Mouse (Mus musculus): Measurements from ENCODE around the gene Eef2kmt. TPM values are rescaled to one million over a fixed set of nuclear protein-coding genes. Genes with fewer than 3 reads are reported as not detected.

The Eef2kmt gene
- polyA plus RNA-seq, 1 experiment from 2014 or later = 25.5 TPM

- Histone ChIP-seq H3K4me1 (ENCODE audit: control insufficient read depth, insufficient read depth, low read length) (peaks cover 6% of the 10 kb centered on the region; the same call in 1 of the 2 replicates), H3K4me3 (ENCODE audit: low read depth, low read length) (no peak overlapping the region), H3K4me2 (ENCODE audit: low read depth, low read length) (no peak overlapping the region), H3K36me3 (ENCODE audit: control insufficient read depth, insufficient read depth, low read length) (no peaks in the 10 kb centered on the region), H3K27ac (replicated peaks; ENCODE audit: low read depth, low read length) (peak overlapping the region; percentile 39; the same call in 1 of the 2 replicates), H3K9me3 (ENCODE audit: control insufficient read depth, low read length) (peaks cover 18% of the 10 kb centered on the region; the same call in 1 of the 2 replicates), H3K27me3 (replicated peaks; ENCODE audit: control insufficient read depth, insufficient read depth, low read length) (no peaks in the 10 kb centered on the region), H3K9ac (ENCODE audit: low read depth, low read length) (no peak overlapping the region)
- DNase-seq (ENCODE audit: low spot score) (peak; percentile 81), ATAC-seq (ENCODE audit: low read depth) (peak; percentile 77)
- 21% methylated on average over 8 of the region's 8 CpGs for WGBS
Measured at GRCm38 (mm10) chr16:5263156-5263555, 7.4 kb upstream of the Eef2kmt start.

- Histone ChIP-seq H3K4me2 (ENCODE audit: low read depth, low read length) (peak overlapping the region; percentile 90), H3K27me3 (replicated peaks; ENCODE audit: control insufficient read depth, insufficient read depth, low read length) (no peaks in the 10 kb centered on the region), H3K4me1 (ENCODE audit: control insufficient read depth, insufficient read depth, low read length) (peaks cover 5% of the 10 kb centered on the region; the same call in 1 of the 2 replicates), H3K9ac (ENCODE audit: low read depth, low read length) (peak overlapping the region; percentile 82), H3K36me3 (ENCODE audit: control insufficient read depth, insufficient read depth, low read length) (peaks cover 14% of the 10 kb centered on the region; the same call in 1 of the 2 replicates), H3K4me3 (ENCODE audit: low read depth, low read length) (peak overlapping the region; percentile 79), H3K9me3 (ENCODE audit: control insufficient read depth, low read length) (no peaks in the 10 kb centered on the region), H3K27ac (replicated peaks; ENCODE audit: low read depth, low read length) (peak overlapping the region; percentile 85)
- ATAC-seq (ENCODE audit: low read depth) = no peak
- 2% methylated on average over 27 of the region's 27 CpGs for WGBS
- no peak for DNase-seq (ENCODE audit: low spot score)
Measured at GRCm38 (mm10) chr16:5255081-5255740, 572 bp downstream of the Eef2kmt start.

DNA sequence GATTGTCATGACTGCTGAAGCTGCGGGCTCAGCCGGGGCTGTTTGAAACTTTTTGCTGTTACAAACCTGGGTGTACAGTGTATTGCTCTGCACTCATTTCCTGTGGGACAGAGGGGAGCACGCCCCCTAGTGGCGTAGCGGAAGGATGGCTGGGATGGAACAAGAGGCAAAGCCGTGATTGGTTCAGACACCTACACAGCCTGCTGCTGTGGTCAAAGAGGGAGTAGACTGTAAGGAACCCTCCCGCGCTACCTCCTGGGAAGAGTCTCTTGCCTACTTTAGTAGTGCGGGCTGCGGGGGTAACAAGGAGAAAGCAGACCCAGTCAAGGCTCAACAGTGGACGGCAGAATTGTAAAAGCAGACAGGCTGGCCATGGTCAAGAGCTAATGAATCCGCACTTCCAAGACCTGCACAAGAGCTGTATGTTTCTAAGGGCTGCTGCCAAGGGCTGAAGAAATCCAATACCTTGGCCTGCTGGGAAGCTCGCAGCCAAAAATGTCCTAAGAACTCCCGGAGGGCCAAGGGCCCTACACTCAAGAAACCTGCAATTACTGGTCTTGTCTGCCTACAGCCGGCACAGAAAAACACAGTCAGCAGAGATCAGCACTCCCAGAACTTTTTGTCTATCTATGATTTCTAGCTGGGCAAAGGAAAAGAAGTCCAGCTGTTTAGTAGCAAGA is 1.3 kb downstream of the Eef2kmt start:
- peaks cover 14% of the 10 kb centered on the region; the same call in 1 of the 2 replicates for H3K36me3 ChIP-seq (ENCODE audit: control insufficient read depth, insufficient read depth, low read length)
- no peaks in the 10 kb centered on the region for H3K27me3 ChIP-seq (replicated peaks; ENCODE audit: control insufficient read depth, insufficient read depth, low read length)
- 5% methylated on average over 15 of the region's 15 CpGs for WGBS
- H3K9ac ChIP-seq (ENCODE audit: low read depth, low read length) = peak overlapping the region; percentile 82
- H3K4me3 ChIP-seq (ENCODE audit: low read depth, low read length) = peak overlapping the region; percentile 79
- peak overlapping the region; percentile 85 for H3K27ac ChIP-seq (replicated peaks; ENCODE audit: low read depth, low read length)
- DNase-seq (ENCODE audit: low spot score) (peak; percentile 93), ATAC-seq (ENCODE audit: low read depth) (peak; percentile 70)
- H3K4me2 ChIP-seq (ENCODE audit: low read depth, low read length) = peak overlapping the region; percentile 90
- peaks cover 5% of the 10 kb centered on the region; the same call in 1 of the 2 replicates for H3K4me1 ChIP-seq (ENCODE audit: control insufficient read depth, insufficient read depth, low read length)
- H3K9me3 ChIP-seq (ENCODE audit: control insufficient read depth, low read length) = no peaks in the 10 kb centered on the region

DNA sequence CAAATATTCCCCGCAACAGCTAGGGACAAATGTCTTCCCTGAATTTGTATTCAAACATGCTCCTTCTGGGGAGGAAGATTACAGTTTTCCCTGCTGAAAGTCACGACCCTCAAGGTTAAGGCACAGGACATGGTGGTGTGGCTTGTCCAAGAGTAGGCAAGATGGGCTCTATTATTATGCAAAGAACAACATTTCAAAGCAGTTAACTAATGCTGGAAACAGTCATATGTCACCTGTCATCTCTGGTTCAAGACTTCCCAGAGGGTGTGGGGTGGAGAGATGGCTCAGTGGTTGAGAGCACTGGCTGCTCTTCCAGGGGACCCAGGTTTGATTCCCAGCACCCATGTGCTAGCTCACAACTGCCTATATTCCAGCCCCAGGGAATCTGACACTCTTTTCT is 3.5 kb downstream of the Eef2kmt start:
- Histone ChIP-seq H3K4me1 (ENCODE audit: control insufficient read depth, insufficient read depth, low read length) (peaks cover 5% of the 10 kb centered on the region; the same call in 1 of the 2 replicates), H3K36me3 (ENCODE audit: control insufficient read depth, insufficient read depth, low read length) (peaks cover 35% of the 10 kb centered on the region; the same call in 1 of the 2 replicates), H3K27ac (replicated peaks; ENCODE audit: low read depth, low read length) (no peak overlapping the region), H3K9me3 (ENCODE audit: control insufficient read depth, low read length) (no peaks in the 10 kb centered on the region), H3K27me3 (replicated peaks; ENCODE audit: control insufficient read depth, insufficient read depth, low read length) (no peaks in the 10 kb centered on the region), H3K4me2 (ENCODE audit: low read depth, low read length) (no peak overlapping the region), H3K9ac (ENCODE audit: low read depth, low read length) (no peak overlapping the region), H3K4me3 (ENCODE audit: low read depth, low read length) (no peak overlapping the region)
- no peak for DNase-seq (ENCODE audit: low spot score)
- WGBS = 94% methylated on average over 2 of the region's 2 CpGs
- no peak for ATAC-seq (ENCODE audit: low read depth)

DNA sequence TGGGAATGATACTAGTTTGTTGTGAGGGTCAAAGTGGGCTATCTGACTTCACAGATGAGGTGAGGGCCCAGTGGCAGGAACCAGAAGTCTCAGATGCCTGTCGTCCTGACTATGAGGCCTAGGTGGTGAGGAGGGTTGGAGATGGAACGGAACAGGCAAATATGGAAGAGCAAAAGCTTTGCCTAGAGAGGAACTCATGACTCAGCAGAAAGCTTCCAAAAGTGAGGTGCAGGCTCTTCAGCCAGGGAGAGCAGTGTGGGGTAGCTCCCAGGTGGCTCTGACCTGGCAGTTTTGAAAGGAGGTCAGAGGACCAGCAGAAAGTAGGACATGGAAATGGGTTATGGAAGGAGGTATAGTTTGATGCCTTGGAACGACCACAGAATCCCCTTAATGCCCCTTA is 4.9 kb downstream of the Eef2kmt start:
- peaks cover 44% of the 10 kb centered on the region; the same call in 1 of the 2 replicates for H3K36me3 ChIP-seq (ENCODE audit: control insufficient read depth, insufficient read depth, low read length)
- DNase-seq (ENCODE audit: low spot score) (no peak), ATAC-seq (ENCODE audit: low read depth) (no peak)

GRCm38 (mm10) chr16:5244411-5244810 is 11.4 kb downstream of the Eef2kmt start:
- WGBS = 38% methylated on average over 6 of the region's 7 CpGs
- DNase-seq (ENCODE audit: low spot score) (peak; percentile 10), ATAC-seq (ENCODE audit: low read depth) (peak; percentile 56; the same call in 1 of the 2 replicates)
- H3K4me1 ChIP-seq (ENCODE audit: control insufficient read depth, insufficient read depth, low read length) = no peaks in the 10 kb centered on the region
- H3K9me3 ChIP-seq (ENCODE audit: control insufficient read depth, low read length) = no peaks in the 10 kb centered on the region
- H3K27me3 ChIP-seq (replicated peaks; ENCODE audit: control insufficient read depth, insufficient read depth, low read length) = no peaks in the 10 kb centered on the region
- no peak overlapping the region for H3K4me3 ChIP-seq (ENCODE audit: low read depth, low read length)
- H3K27ac ChIP-seq (replicated peaks; ENCODE audit: low read depth, low read length) = no peak overlapping the region
- no peak overlapping the region for H3K9ac ChIP-seq (ENCODE audit: low read depth, low read length)
- peaks cover 85% of the 10 kb centered on the region for H3K36me3 ChIP-seq (ENCODE audit: control insufficient read depth, insufficient read depth, low read length)
- no peak overlapping the region for H3K4me2 ChIP-seq (ENCODE audit: low read depth, low read length)

More for the DNA sequence above, 4.9 kb downstream of the Eef2kmt start:
- H3K4me3 ChIP-seq (ENCODE audit: low read depth, low read length) = no peak overlapping the region
- H3K9me3 ChIP-seq (ENCODE audit: control insufficient read depth, low read length) = no peaks in the 10 kb centered on the region
- no peak overlapping the region for H3K9ac ChIP-seq (ENCODE audit: low read depth, low read length)
- no peak overlapping the region for H3K27ac ChIP-seq (replicated peaks; ENCODE audit: low read depth, low read length)
- no peaks in the 10 kb centered on the region for H3K27me3 ChIP-seq (replicated peaks; ENCODE audit: control insufficient read depth, insufficient read depth, low read length)
- 91% methylated on average over 3 of the region's 3 CpGs for WGBS
- peaks cover 5% of the 10 kb centered on the region; the same call in 1 of the 2 replicates for H3K4me1 ChIP-seq (ENCODE audit: control insufficient read depth, insufficient read depth, low read length)
- no peak overlapping the region for H3K4me2 ChIP-seq (ENCODE audit: low read depth, low read length)

- DNase-seq (ENCODE audit: low spot score) (no peak), ATAC-seq (ENCODE audit: low read depth) (no peak)
- Histone ChIP-seq H3K9ac (ENCODE audit: low read depth, low read length) (no peak overlapping the region), H3K4me3 (ENCODE audit: low read depth, low read length) (no peak overlapping the region), H3K9me3 (ENCODE audit: control insufficient read depth, low read length) (no peaks in the 10 kb centered on the region), H3K27ac (replicated peaks; ENCODE audit: low read depth, low read length) (no peak overlapping the region), H3K4me2 (ENCODE audit: low read depth, low read length) (no peak overlapping the region), H3K27me3 (replicated peaks; ENCODE audit: control insufficient read depth, insufficient read depth, low read length) (no peaks in the 10 kb centered on the region), H3K4me1 (ENCODE audit: control insufficient read depth, insufficient read depth, low read length) (no peaks in the 10 kb centered on the region), H3K36me3 (ENCODE audit: control insufficient read depth, insufficient read depth, low read length) (peaks cover 75% of the 10 kb centered on the region)
- 82% methylated on average over 5 of the region's 6 CpGs for WGBS
Measured at GRCm38 (mm10) chr16:5242882-5243281, 12.9 kb downstream of the Eef2kmt start.

- Histone ChIP-seq H3K27ac (replicated peaks; ENCODE audit: low read depth, low read length) (no peak overlapping the region), H3K4me1 (ENCODE audit: control insufficient read depth, insufficient read depth, low read length) (no peaks in the 10 kb centered on the region), H3K9me3 (ENCODE audit: control insufficient read depth, low read length) (no peaks in the 10 kb centered on the region), H3K9ac (ENCODE audit: low read depth, low read length) (no peak overlapping the region), H3K4me2 (ENCODE audit: low read depth, low read length) (no peak overlapping the region), H3K36me3 (ENCODE audit: control insufficient read depth, insufficient read depth, low read length) (peaks cover 69% of the 10 kb centered on the region), H3K4me3 (ENCODE audit: low read depth, low read length) (no peak overlapping the region), H3K27me3 (replicated peaks; ENCODE audit: control insufficient read depth, insufficient read depth, low read length) (no peaks in the 10 kb centered on the region)
- whole genome bisulfite sequencing = 94% methylated on average over 4 of the region's 4 CpGs
- no peak for ATAC-seq (ENCODE audit: low read depth)
- DNase-seq (ENCODE audit: low spot score) = no peak
Measured at GRCm38 (mm10) chr16:5242355-5242754, 13.4 kb downstream of the Eef2kmt start.

Data from embryonic facial prominence, embryonic 14.5 days (tissue).